Mouse (Mus musculus): ENCODE measurements around the gene Nhsl1.

DNA sequence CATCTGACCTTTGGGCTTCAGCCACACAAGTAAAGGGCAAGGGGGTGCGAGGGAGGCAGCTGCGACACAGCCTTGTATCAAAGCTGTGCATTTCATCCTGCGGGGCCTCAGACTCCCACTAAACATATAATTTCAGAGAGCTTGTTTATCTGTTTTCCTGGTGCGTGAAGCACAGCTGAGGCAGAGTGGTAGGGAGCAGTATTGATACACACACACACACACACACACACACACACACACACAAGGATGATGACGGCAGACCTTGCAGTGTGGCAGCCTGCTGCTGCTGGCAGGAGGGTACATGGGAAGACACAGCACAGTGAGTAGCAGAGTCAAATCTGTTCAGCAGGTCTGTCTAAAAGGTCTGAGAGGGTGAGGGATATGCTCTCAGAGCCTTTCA lies 85.9 kb downstream of the Nhsl1 start:
- no peak for TF ChIP-seq GATA1 (IDR thresholded peaks at IDR 0.05; ENCODE audit: borderline replicate concordance, low read length)
- TF ChIP-seq FLI1 (IDR thresholded peaks at IDR 0.05; ENCODE audit: low read length): no peak

Data from megakaryocyte, embryonic 14.5 days (primary cell).